Mouse (Mus musculus): ENCODE data around the gene Cct5. TPM values are rescaled to one million over a fixed set of nuclear protein-coding genes. Genes with fewer than 3 reads are reported as not detected.
"Not testable (repeated sequence)": the region's sequence is repeated elsewhere in the genome, so short reads cannot be mapped to it uniquely, and the experiment has no call there.

Cct5 gene
- total and polyA plus RNA-seq, 3 experiments: 64.3 to 146 (median 131) TPM

DNA sequence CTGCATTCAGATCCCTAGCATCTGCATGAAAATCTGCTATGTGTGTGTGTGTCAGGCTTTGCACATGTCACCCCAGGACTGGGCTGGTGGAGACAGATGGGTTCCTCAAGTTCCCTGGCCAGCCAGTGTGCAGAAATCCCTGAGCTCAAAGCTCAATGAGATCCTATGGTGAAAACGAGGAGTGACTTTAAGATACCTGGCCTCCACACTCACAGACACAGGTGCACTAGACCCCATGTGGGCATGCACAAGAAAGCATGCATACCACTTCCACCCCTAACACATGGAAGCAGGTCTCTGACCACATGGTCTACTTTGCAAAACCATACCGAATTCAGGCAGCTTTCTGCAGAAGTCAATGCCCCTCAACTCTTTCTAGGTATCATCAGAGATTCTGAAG is 13.8 kb downstream of the Cct5 start:
- no peak overlapping the region for H3K4me3 ChIP-seq
- DNase-seq: no peak
- no peaks in the 10 kb centered on the region for H3K36me3 ChIP-seq (ENCODE audit: control insufficient read depth, insufficient read depth, low read length)
- no peak overlapping the region for H3K9ac ChIP-seq (ENCODE audit: low read depth, low read length)
- H3K27me3 ChIP-seq (ENCODE audit: control insufficient read depth, insufficient read depth, low read length): no peaks in the 10 kb centered on the region
- TF ChIP-seq CTCF (IDR thresholded peaks at IDR 0.05): no peak
- intact Hi-C loops (cut with DNase I): loop anchor here (2.0 to 5.0 kb wide), 3 partner anchors 57 to 135 kb away; partner anchors contain the start of genes March6 and Ropn1l
- no peaks in the 10 kb centered on the region for H3K4me1 ChIP-seq (ENCODE audit: control insufficient read depth, insufficient read depth, low read length)
- no peaks in the 10 kb centered on the region for H3K79me2 ChIP-seq (replicated peaks; ENCODE audit: control insufficient read depth, insufficient read depth, low read length)
- no peak overlapping the region for H3K27ac ChIP-seq
- 71% methylated on average over 2 of the region's 2 CpGs for WGBS

DNA sequence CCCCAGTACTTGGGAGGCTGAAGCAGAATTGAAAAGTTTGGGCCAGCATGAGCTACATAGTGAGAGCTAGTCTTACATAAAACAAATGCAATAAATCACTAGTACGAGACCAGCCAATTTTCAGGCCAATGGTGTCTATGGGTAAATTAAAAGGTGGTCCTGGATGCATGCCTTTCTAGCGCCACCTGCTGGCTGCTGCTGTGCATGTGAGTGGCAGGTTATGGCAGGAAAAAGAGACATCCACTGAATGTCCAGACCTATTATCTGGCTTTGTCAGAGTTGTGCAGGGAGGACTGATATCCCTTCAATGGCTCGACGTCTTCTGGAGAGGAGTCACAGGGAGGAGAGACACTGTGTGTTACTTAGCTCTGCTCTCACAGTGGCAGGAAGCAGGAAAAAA is 15.1 kb downstream of the Cct5 start:
- intact Hi-C loops (cut with DNase I): loop anchor here (1.0 to 5.0 kb wide), 4 partner anchors 56 to 271 kb away; partner anchors contain the start of genes March6 and Ropn1l
- DNase-seq: peak; percentile 83 to 87
- H3K27me3 ChIP-seq (ENCODE audit: control insufficient read depth, insufficient read depth, low read length): no peaks in the 10 kb centered on the region
- no peaks in the 10 kb centered on the region for H3K4me1 ChIP-seq (ENCODE audit: control insufficient read depth, insufficient read depth, low read length)
- TF ChIP-seq CTCF (IDR thresholded peaks at IDR 0.05) (no peak; the same call in 1 of the 2 replicates), EP300 (IDR thresholded peaks at IDR 0.05; ENCODE audit: insufficient read depth, low read depth, low read length) (peak; percentile 92)
- H3K79me2 ChIP-seq (replicated peaks; ENCODE audit: control insufficient read depth, insufficient read depth, low read length): no peaks in the 10 kb centered on the region
- H3K4me3 ChIP-seq: no peak overlapping the region
- H3K9ac ChIP-seq (ENCODE audit: low read depth, low read length): no peak overlapping the region
- H3K36me3 ChIP-seq (ENCODE audit: control insufficient read depth, insufficient read depth, low read length): no peaks in the 10 kb centered on the region
- H3K27ac ChIP-seq: no peak overlapping the region
- under 1% methylated on average over 4 of the region's 4 CpGs for WGBS

DNA sequence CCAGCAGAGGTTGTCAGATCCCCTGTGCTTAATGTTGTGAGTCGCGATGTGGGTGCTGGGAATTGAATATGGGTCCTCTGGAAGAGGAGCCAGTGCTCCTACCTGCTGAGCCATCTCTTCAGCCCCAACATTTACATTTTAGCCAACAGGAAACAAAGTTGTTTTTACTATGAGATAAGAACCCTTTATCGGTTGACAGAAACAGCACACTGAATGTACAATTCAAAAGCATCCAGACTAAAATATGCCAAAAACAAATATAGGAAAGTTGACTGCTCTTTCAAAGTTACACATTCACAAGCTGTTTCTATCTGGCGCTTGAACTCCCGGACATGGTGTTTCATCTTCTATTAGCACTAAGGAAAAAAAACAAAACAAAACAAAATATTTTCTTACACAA is 15.5 kb downstream of the Cct5 start:
- 65% methylated on average over 5 of the region's 5 CpGs for WGBS
- intact Hi-C loops (cut with DNase I): loop anchor here (1.0 to 5.0 kb wide), 4 partner anchors 55 to 271 kb away; partner anchors contain the start of genes March6 and Ropn1l
- Histone ChIP-seq H3K9ac (ENCODE audit: low read depth, low read length) (no peak overlapping the region), H3K79me2 (replicated peaks; ENCODE audit: control insufficient read depth, insufficient read depth, low read length) (no peaks in the 10 kb centered on the region), H3K4me1 (ENCODE audit: control insufficient read depth, insufficient read depth, low read length) (no peaks in the 10 kb centered on the region), H3K4me3 (no peak overlapping the region), H3K27ac (no peak overlapping the region), H3K27me3 (ENCODE audit: control insufficient read depth, insufficient read depth, low read length) (no peaks in the 10 kb centered on the region), H3K36me3 (ENCODE audit: control insufficient read depth, insufficient read depth, low read length) (no peaks in the 10 kb centered on the region)
- TF ChIP-seq CTCF (IDR thresholded peaks at IDR 0.05) (no peak), EP300 (IDR thresholded peaks at IDR 0.05; ENCODE audit: insufficient read depth, low read depth, low read length) (no peak), POLR2A (IDR thresholded peaks at IDR 0.05; ENCODE audit: insufficient read depth, low read depth, low read length) (no peak)
- DNase-seq: no peak

DNA sequence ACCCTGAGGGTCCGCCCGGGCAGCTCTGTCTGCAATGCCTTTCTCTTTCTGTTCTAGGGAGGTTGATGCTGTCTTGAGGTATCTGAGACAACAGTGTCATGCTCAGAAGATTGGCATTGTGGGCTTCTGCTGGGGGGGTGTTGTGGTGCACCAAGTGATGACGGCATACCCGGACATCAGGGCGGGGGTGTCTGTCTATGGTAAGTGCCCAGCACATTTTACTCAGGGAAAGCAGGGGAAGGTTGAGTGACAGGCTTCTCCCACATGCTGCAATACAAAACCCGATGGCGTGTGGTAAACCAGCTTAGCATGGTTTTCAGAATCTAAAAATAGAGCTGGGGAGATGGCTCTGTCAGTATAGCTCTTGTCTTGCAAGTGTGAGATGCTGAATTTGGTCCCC is 16.4 kb downstream of the Cct5 start:
- no peak for DNase-seq

DNA sequence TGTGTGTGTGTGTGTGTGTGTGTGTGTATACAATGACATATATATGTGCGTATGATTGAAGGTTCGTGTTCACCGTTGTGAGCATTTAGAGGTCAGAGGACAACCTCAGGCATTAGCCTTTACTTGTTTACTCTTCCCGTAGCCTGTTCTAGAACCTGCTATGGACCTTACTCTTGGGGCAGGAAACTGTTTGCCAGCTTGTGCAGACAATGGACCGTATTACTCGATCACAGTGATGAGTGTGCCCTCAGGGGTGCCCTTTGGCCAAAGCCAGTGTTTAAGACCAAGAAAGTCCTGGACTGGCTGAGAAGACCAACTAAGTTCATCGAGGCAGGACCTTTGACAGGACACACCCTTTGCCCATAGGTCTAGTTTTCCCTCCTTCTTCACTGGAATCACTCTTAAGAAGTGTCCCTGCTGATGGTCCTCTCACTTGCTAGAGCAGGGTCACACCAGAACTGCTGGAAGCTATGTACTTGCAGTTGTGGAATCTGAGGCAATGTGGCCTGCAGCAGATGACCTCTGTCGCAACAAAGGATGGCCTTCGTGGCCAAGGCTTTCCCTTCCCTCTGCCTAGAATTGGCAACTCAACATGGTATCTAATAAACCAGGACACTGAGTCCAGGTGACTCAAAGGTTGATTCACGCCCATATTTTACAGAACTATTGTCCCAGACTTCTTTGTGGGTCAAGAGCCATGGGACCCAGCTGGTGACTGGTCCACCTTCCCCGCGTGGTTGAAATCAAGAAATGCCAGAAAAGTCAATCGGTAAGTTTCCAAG is 18.1 kb downstream of the Cct5 start:
- 89% methylated on average over 13 of the region's 13 CpGs for WGBS
- Histone ChIP-seq H3K27me3 (ENCODE audit: control insufficient read depth, insufficient read depth, low read length) (no peaks in the 10 kb centered on the region), H3K79me2 (replicated peaks; ENCODE audit: control insufficient read depth, insufficient read depth, low read length) (no peaks in the 10 kb centered on the region), H3K4me3 (no peak overlapping the region), H3K36me3 (ENCODE audit: control insufficient read depth, insufficient read depth, low read length) (no peaks in the 10 kb centered on the region), H3K9ac (ENCODE audit: low read depth, low read length) (no peak overlapping the region), H3K27ac (no peak overlapping the region), H3K4me1 (ENCODE audit: control insufficient read depth, insufficient read depth, low read length) (no peaks in the 10 kb centered on the region)
- intact Hi-C loops (cut with DNase I): no loop called here
- DNase-seq: no peak
- TF ChIP-seq EP300 (IDR thresholded peaks at IDR 0.05; ENCODE audit: insufficient read depth, low read depth, low read length) (no peak), CTCF (IDR thresholded peaks at IDR 0.05) (no peak), POLR2A (IDR thresholded peaks at IDR 0.05; ENCODE audit: insufficient read depth, low read depth, low read length) (no peak)

More for the DNA sequence above, 16.4 kb downstream of the Cct5 start:
- Histone ChIP-seq H3K79me2 (replicated peaks; ENCODE audit: control insufficient read depth, insufficient read depth, low read length) (no peaks in the 10 kb centered on the region), H3K4me3 (no peak overlapping the region), H3K27ac (no peak overlapping the region), H3K4me1 (ENCODE audit: control insufficient read depth, insufficient read depth, low read length) (no peaks in the 10 kb centered on the region), H3K27me3 (ENCODE audit: control insufficient read depth, insufficient read depth, low read length) (no peaks in the 10 kb centered on the region), H3K36me3 (ENCODE audit: control insufficient read depth, insufficient read depth, low read length) (no peaks in the 10 kb centered on the region), H3K9ac (ENCODE audit: low read depth, low read length) (no peak overlapping the region)
- 66% methylated on average over 7 of the region's 7 CpGs for WGBS
- TF ChIP-seq POLR2A (IDR thresholded peaks at IDR 0.05; ENCODE audit: insufficient read depth, low read depth, low read length) (no peak), EP300 (IDR thresholded peaks at IDR 0.05; ENCODE audit: insufficient read depth, low read depth, low read length) (no peak), CTCF (IDR thresholded peaks at IDR 0.05) (no peak)
- intact Hi-C loops (cut with DNase I): loop anchor here (5.0 kb wide), 1 partner anchor 133 kb away; the partner anchor contains the start of gene Ropn1l

DNA sequence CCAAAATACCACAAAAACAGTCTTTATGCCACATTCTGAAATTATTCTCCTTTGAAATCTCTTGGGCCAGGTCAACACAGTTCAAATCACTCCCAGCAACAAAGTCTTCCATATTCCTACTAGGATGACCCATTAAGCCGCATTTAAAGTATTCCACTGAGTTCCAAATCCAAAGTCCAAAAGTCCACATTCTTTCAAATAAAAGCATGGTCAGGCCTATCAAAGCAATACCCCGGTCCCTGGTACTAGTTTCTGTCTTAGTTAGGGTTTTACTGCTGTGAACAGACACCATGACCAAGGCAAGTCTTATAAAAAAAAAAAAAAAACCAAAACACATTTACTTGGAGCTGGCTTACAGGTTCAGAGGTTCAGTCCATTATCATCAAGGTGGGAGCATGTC is 20.5 kb downstream of the Cct5 start:
- H3K79me2 ChIP-seq (replicated peaks; ENCODE audit: control insufficient read depth, insufficient read depth, low read length); DNase-seq; H3K4me1 ChIP-seq (ENCODE audit: control insufficient read depth, insufficient read depth, low read length); intact Hi-C loops (cut with DNase I); H3K27me3 ChIP-seq (ENCODE audit: control insufficient read depth, insufficient read depth, low read length); H3K4me3 ChIP-seq; H3K36me3 ChIP-seq (ENCODE audit: control insufficient read depth, insufficient read depth, low read length); H3K27ac ChIP-seq; H3K9ac ChIP-seq (ENCODE audit: low read depth, low read length): not testable (repeated sequence)
- WGBS: 95% methylated on average over 2 of the region's 2 CpGs

All from heart, adult 2 months (tissue).